Mouse (Mus musculus): ENCODE measurements around the gene Alcam. TPM values are rescaled to one million over a fixed set of nuclear protein-coding genes. Genes with fewer than 3 reads are reported as not detected.

Alcam gene
- polyA plus RNA-seq (2015; fragmentation: Nextera tagmentation; extraction: Ambion mirVana), result 13.7 and 16.8 TPM in 2 replicates

- H3K27me3 ChIP-seq (replicated peaks; ENCODE audit: control insufficient read depth, insufficient read depth, low read length), result no peaks in the 10 kb centered on the region
- H3K4me1 ChIP-seq (ENCODE audit: control insufficient read depth, insufficient read depth, low read length), result peaks cover 10% of the 10 kb centered on the region
- ATAC-seq, result no peak
- peak within 1 kb of the TSS; percentile 90 for H3K4me2 ChIP-seq (ENCODE audit: low read depth, low read length)
- peak within 1 kb of the TSS; percentile 58 for H3K9ac ChIP-seq (ENCODE audit: low read depth, low read length)
- peak within 1 kb of the TSS; percentile 75 for H3K4me3 ChIP-seq (ENCODE audit: low read length)
- H3K36me3 ChIP-seq (ENCODE audit: control insufficient read depth, insufficient read depth, low read length), result no peaks in the 10 kb centered on the region
- no peaks in the 10 kb centered on the region for H3K9me3 ChIP-seq (ENCODE audit: control insufficient read depth, low read length)
- WGBS, result under 1% methylated on average over 14 of the region's 14 CpGs
- peak within 1 kb of the TSS; percentile 74 for H3K27ac ChIP-seq (ENCODE audit: low read length)
These were observed at the start of gene Alcam for GRCm38 (mm10) chr16:52453971-52454514. Gene Alcam, minus strand, starts transcription at chr16:52454074.

DNA sequence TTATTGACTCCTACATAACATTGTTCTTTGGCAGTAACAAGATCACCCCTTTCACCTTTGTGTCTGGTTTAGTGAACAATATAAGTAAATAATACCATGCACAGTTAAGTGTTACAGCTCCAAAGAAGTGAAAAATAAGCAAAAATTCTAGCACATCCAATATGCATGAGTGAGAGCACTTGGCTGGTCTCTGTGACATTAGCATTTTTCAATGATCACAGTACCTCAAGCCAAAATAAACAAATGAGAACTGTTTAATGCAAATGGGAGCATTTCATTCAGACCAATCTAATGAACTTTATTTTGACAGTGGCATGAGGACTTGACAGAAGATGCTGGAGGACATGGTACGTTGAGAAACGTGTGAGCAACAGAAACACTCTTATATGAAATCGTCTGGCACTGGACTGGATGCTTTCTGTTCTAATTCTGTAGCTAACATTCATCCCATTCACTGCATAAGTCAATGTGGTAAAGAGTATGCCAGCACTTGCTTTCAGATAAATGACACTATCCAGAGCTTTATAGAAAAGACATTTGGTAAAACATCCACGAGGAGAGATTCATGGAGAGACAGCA is 45.0 kb upstream of the Alcam start:
- no peak overlapping the region for H3K27ac ChIP-seq (ENCODE audit: low read length)
- no peaks in the 10 kb centered on the region for H3K9me3 ChIP-seq (ENCODE audit: control insufficient read depth, low read length)
- H3K9ac ChIP-seq (ENCODE audit: low read depth, low read length), result no peak overlapping the region
- H3K4me3 ChIP-seq (ENCODE audit: low read length), result no peak overlapping the region
- no peaks in the 10 kb centered on the region for H3K36me3 ChIP-seq (ENCODE audit: control insufficient read depth, insufficient read depth, low read length)
- no peaks in the 10 kb centered on the region for H3K27me3 ChIP-seq (replicated peaks; ENCODE audit: control insufficient read depth, insufficient read depth, low read length)
- H3K4me1 ChIP-seq (ENCODE audit: control insufficient read depth, insufficient read depth, low read length), result no peaks in the 10 kb centered on the region
- WGBS, result 61% methylated on average over 4 of the region's 4 CpGs
- no peak overlapping the region for H3K4me2 ChIP-seq (ENCODE audit: low read depth, low read length)
- no peak for ATAC-seq

DNA sequence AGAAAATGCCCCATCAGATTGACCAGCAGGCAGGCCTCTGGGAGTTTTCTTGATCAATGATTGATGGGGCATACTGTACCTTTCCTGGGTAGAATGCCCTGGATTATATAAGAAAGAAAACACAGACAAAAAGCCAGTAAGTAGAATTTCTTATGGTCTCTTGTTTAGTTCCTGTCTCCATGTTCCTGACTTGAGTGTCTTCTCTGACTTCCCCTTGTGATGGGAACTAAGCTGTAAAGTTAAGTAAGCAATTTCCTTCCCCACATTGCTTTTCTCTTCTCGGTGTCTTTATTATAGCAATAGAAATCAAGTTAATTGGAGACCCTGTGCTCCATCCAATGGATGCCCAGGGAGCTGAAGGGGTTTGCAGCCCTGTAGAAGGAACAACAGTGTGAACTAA is 36.7 kb upstream of the Alcam start:
- no peak overlapping the region for H3K4me2 ChIP-seq (ENCODE audit: low read depth, low read length)
- H3K36me3 ChIP-seq (ENCODE audit: control insufficient read depth, insufficient read depth, low read length), result no peaks in the 10 kb centered on the region
- no peaks in the 10 kb centered on the region for H3K4me1 ChIP-seq (ENCODE audit: control insufficient read depth, insufficient read depth, low read length)
- no peak overlapping the region for H3K9ac ChIP-seq (ENCODE audit: low read depth, low read length)
- no peaks in the 10 kb centered on the region for H3K27me3 ChIP-seq (replicated peaks; ENCODE audit: control insufficient read depth, insufficient read depth, low read length)
- H3K27ac ChIP-seq (ENCODE audit: low read length), result no peak overlapping the region
- H3K9me3 ChIP-seq (ENCODE audit: control insufficient read depth, low read length), result no peaks in the 10 kb centered on the region
- H3K4me3 ChIP-seq (ENCODE audit: low read length), result no peak overlapping the region
- no peak for ATAC-seq
- 69% methylated on average over 1 of the region's 1 CpGs for WGBS

DNA sequence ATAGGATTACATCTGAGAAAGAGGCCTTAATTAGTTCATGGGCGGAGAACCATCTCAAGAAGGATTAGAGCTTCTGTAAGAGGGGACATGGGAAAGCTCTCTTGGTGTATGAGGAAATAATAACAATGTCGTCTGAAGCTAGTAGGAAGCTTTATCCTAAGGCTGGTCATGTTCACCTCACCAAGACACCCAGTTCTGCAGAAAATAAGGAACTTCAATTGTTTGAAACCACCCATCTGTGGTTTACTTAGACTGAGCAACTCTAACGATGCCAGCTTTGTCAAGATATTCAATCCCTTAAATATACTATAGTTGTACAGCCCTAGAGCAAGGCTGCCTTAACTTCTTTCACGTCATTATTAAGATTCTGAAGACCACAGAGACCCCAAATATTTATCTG is 20.4 kb upstream of the Alcam start:
- Histone ChIP-seq H3K27me3 (replicated peaks; ENCODE audit: control insufficient read depth, insufficient read depth, low read length) (no peaks in the 10 kb centered on the region), H3K9me3 (ENCODE audit: control insufficient read depth, low read length) (no peaks in the 10 kb centered on the region), H3K36me3 (ENCODE audit: control insufficient read depth, insufficient read depth, low read length) (no peaks in the 10 kb centered on the region), H3K4me3 (ENCODE audit: low read length) (no peak overlapping the region), H3K27ac (ENCODE audit: low read length) (no peak overlapping the region), H3K4me1 (ENCODE audit: control insufficient read depth, insufficient read depth, low read length) (no peaks in the 10 kb centered on the region), H3K4me2 (ENCODE audit: low read depth, low read length) (no peak overlapping the region), H3K9ac (ENCODE audit: low read depth, low read length) (no peak overlapping the region)
- ATAC-seq, result no peak
- 62% methylated on average over 4 of the region's 4 CpGs for WGBS

- no peaks in the 10 kb centered on the region for H3K4me1 ChIP-seq (ENCODE audit: control insufficient read depth, insufficient read depth, low read length)
- ATAC-seq, result no peak
- H3K27me3 ChIP-seq (replicated peaks; ENCODE audit: control insufficient read depth, insufficient read depth, low read length), result no peaks in the 10 kb centered on the region
- H3K4me3 ChIP-seq (ENCODE audit: low read length), result no peak overlapping the region
- H3K9me3 ChIP-seq (ENCODE audit: control insufficient read depth, low read length), result no peaks in the 10 kb centered on the region
- H3K9ac ChIP-seq (ENCODE audit: low read depth, low read length), result no peak overlapping the region
- H3K36me3 ChIP-seq (ENCODE audit: control insufficient read depth, insufficient read depth, low read length), result no peaks in the 10 kb centered on the region
- H3K4me2 ChIP-seq (ENCODE audit: low read depth, low read length), result no peak overlapping the region
- WGBS, result 89% methylated on average over 2 of the region's 2 CpGs
- H3K27ac ChIP-seq (ENCODE audit: low read length), result no peak overlapping the region
These were observed 19.2 kb upstream of the Alcam start for GRCm38 (mm10) chr16:52473089-52473488.

DNA sequence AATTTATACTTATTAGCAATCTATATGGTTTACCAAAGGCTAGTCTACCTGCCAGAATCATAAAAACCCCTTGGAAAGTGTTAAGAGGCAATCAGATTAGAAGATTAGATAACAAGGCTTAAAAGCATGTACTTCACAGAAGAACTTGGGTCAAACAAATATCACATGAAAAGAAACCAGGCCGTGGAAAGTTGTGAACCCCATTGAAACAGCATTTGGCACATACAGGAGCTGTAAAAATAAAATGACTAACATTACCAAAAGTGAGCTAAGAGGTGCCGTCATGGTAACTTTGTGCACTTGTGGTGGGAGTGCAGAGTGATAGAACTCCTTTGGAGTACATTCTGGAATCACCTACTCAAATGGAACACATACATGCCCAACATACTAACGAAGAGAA is 18.8 kb upstream of the Alcam start:
- Histone ChIP-seq H3K27me3 (replicated peaks; ENCODE audit: control insufficient read depth, insufficient read depth, low read length) (no peaks in the 10 kb centered on the region), H3K4me3 (ENCODE audit: low read length) (no peak overlapping the region), H3K4me2 (ENCODE audit: low read depth, low read length) (no peak overlapping the region), H3K9me3 (ENCODE audit: control insufficient read depth, low read length) (no peaks in the 10 kb centered on the region), H3K4me1 (ENCODE audit: control insufficient read depth, insufficient read depth, low read length) (no peaks in the 10 kb centered on the region), H3K27ac (ENCODE audit: low read length) (no peak overlapping the region), H3K9ac (ENCODE audit: low read depth, low read length) (no peak overlapping the region), H3K36me3 (ENCODE audit: control insufficient read depth, insufficient read depth, low read length) (no peaks in the 10 kb centered on the region)
- 82% methylated on average over 3 of the region's 3 CpGs for WGBS
- no peak for ATAC-seq

DNA sequence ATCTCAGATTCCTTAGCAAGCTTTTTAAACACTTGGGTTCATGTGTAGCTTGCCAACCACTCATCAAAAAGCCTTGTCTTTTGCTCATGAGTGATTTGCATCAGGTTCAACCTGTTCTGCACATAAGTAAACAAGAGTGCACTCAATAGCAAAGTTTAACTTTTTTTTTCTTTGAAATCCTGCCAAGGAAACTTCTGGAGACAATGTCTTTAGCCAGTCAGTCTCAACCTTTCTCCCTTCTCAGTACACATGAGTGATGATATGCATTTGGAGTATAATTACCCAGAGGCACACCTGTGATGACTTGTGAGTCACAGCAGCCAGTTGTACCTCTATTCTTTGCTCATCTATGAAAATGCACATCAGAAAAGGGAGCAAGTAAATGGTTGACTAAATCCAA is 18.2 kb upstream of the Alcam start:
- H3K9ac ChIP-seq (ENCODE audit: low read depth, low read length), result no peak overlapping the region
- H3K4me2 ChIP-seq (ENCODE audit: low read depth, low read length), result no peak overlapping the region
- no peaks in the 10 kb centered on the region for H3K4me1 ChIP-seq (ENCODE audit: control insufficient read depth, insufficient read depth, low read length)
- H3K36me3 ChIP-seq (ENCODE audit: control insufficient read depth, insufficient read depth, low read length), result no peaks in the 10 kb centered on the region
- no peaks in the 10 kb centered on the region for H3K27me3 ChIP-seq (replicated peaks; ENCODE audit: control insufficient read depth, insufficient read depth, low read length)
- no peaks in the 10 kb centered on the region for H3K9me3 ChIP-seq (ENCODE audit: control insufficient read depth, low read length)
- no peak overlapping the region for H3K4me3 ChIP-seq (ENCODE audit: low read length)
- no peak overlapping the region for H3K27ac ChIP-seq (ENCODE audit: low read length)
- ATAC-seq, result no peak

DNA sequence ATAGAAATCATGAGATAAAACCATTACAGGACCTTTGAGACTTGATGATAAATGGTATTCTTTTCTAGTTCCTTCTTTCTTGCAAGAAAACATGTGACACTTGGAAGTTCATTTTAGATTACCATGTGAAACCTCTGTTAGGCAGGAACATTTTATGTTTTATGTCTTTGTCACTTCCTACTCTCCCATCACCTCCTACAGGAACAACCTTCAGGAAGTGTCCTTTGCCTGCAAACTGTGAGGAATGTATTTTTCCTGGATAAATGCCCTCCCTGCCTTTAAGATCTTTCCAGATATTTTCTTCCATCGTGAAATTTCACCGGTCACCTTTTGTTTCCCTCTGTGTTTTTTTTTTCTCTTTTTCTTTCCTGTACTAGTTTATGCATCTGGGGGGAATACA is 17.0 kb upstream of the Alcam start:
- WGBS, result 76% methylated on average over 2 of the region's 2 CpGs

DNA sequence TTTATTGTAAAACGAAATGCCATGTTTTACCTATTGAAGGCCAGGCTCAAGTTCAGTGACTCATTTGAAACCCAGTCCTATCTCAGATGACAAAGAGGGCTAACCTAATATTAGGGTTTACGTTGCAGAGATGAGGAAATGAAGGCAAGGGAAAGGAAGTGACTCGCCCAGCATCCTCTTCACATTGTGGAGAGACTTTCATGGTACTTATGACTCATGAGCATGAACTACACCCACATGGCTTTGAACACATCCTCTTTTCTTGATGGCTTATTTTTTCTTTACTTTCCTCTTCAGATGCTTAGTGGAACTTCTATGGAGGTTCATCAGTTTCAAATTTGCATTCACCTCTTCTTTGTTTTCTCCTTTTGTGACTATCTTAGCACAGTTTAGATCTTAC is 16.4 kb upstream of the Alcam start:
- Histone ChIP-seq H3K36me3 (ENCODE audit: control insufficient read depth, insufficient read depth, low read length) (no peaks in the 10 kb centered on the region), H3K4me1 (ENCODE audit: control insufficient read depth, insufficient read depth, low read length) (no peaks in the 10 kb centered on the region), H3K9me3 (ENCODE audit: control insufficient read depth, low read length) (no peaks in the 10 kb centered on the region), H3K4me2 (ENCODE audit: low read depth, low read length) (no peak overlapping the region), H3K4me3 (ENCODE audit: low read length) (no peak overlapping the region), H3K9ac (ENCODE audit: low read depth, low read length) (no peak overlapping the region), H3K27me3 (replicated peaks; ENCODE audit: control insufficient read depth, insufficient read depth, low read length) (no peaks in the 10 kb centered on the region), H3K27ac (ENCODE audit: low read length) (no peak overlapping the region)
- ATAC-seq, result no peak
- 87% methylated on average over 3 of the region's 3 CpGs for WGBS

More for the DNA sequence above, 17.0 kb upstream of the Alcam start:
- Histone ChIP-seq H3K4me1 (ENCODE audit: control insufficient read depth, insufficient read depth, low read length) (no peaks in the 10 kb centered on the region), H3K4me3 (ENCODE audit: low read length) (no peak overlapping the region), H3K36me3 (ENCODE audit: control insufficient read depth, insufficient read depth, low read length) (no peaks in the 10 kb centered on the region), H3K9ac (ENCODE audit: low read depth, low read length) (no peak overlapping the region), H3K4me2 (ENCODE audit: low read depth, low read length) (no peak overlapping the region), H3K27me3 (replicated peaks; ENCODE audit: control insufficient read depth, insufficient read depth, low read length) (no peaks in the 10 kb centered on the region), H3K27ac (ENCODE audit: low read length) (no peak overlapping the region), H3K9me3 (ENCODE audit: control insufficient read depth, low read length) (no peaks in the 10 kb centered on the region)
- ATAC-seq, result no peak

- H3K4me1 ChIP-seq (ENCODE audit: control insufficient read depth, insufficient read depth, low read length), result no peaks in the 10 kb centered on the region
- H3K4me2 ChIP-seq (ENCODE audit: low read depth, low read length), result no peak overlapping the region
- no peaks in the 10 kb centered on the region for H3K9me3 ChIP-seq (ENCODE audit: control insufficient read depth, low read length)
- H3K9ac ChIP-seq (ENCODE audit: low read depth, low read length), result no peak overlapping the region
- H3K36me3 ChIP-seq (ENCODE audit: control insufficient read depth, insufficient read depth, low read length), result no peaks in the 10 kb centered on the region
- no peak overlapping the region for H3K4me3 ChIP-seq (ENCODE audit: low read length)
- no peak overlapping the region for H3K27ac ChIP-seq (ENCODE audit: low read length)
- H3K27me3 ChIP-seq (replicated peaks; ENCODE audit: control insufficient read depth, insufficient read depth, low read length), result no peaks in the 10 kb centered on the region
- no peak for ATAC-seq
These were observed 14.6 kb upstream of the Alcam start for GRCm38 (mm10) chr16:52468426-52468825.

Measured in intestine, embryonic 16.5 days (tissue).